Mouse (Mus musculus) brain, embryonic 18.5 days (tissue): ENCODE measurements at regions not wholly inside any gene's neighbourhood (a gene's known extent, or its start where the extent isn't known, plus 50 kb on each side); places are given as distances from the start of the nearest gene placed in this dataset.

Experiments
- DNase-seq: peaks from one replicate; pipeline ENCODE4 v3.0.0-alpha.2; 2012; ENCODE audit warnings: low read depth, low spot score

DNA sequence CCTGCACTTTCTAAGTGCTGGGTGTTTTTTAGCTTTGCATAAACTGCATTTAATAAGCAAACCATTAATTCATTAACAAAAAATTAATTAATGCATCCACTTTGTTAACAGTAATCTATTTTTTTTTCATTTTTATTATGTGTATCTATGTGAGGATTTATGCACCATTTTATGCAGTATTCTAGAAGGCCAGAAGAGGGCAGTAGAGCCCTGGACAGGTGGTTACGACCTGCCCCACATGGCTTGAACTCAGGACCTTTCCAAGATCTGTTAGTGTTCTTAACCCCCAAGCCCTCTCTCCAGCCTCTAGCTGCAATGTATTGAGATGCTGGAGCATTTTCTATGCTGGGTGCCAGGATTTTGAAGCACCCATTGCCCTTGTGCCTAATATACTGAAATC is 377.6 kb upstream of the Tbx3 start:
- no peak for DNase-seq

DNA sequence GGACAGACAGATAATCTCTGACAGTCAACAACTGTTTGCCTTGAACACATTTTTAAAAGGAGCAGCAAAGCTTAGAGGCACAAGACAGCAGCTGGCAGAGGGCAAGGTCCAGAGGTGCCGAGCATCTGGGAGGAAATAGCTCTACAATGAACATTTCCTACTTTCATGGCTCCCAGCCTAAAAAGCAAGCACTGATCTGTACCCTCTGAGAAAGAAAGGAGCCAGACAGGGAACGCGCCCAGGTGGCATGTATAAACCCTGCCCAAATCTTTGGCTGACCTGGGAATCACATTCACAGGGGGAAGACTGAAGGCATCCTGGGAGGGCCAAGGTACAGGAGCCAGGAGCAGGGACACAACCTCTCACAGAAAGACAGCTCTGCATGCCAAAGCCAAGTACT is 371.2 kb upstream of the Tbx3 start:
- no peak for DNase-seq

DNA sequence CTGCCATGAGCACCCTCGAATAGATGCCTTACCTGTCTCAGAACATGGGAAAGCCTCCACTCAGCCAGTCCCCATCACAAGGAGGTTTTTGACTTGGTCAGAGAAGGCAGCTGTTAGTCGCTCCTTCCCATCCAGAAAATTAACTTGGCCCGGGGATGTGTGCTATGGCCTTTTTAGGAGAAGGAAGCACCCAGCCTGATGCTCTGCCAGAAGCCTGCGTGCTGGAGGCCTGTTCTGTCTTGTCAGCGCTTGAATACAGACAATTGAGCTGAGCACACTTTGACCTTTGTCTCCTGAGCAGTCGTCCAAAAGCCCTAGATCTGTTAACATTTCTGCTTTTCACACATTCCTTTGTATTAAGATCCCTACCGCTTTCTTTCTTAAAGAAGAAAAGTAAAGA is 370.4 kb upstream of the Tbx3 start:
- DNase-seq: no peak

DNA sequence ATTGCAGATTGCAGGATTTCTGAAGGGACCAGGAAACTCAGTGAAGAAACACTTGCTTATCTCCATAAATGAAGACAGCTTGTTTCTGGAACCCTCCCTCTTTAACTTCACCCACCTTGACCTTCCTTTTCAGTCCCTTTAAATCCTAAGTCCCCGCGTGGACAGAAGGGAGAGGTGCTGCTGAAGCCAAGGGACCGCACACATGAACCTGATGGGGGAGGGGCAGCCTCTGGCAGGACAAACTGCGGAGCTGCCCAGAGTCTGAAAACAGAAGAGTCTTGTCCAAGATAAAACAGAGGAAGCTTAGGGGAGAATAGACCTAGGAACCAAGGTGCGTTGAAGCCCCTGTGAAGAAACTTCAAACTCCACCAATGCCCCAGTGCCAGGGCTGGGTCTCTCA is 368.9 kb upstream of the Tbx3 start:
- DNase-seq: no peak

DNA sequence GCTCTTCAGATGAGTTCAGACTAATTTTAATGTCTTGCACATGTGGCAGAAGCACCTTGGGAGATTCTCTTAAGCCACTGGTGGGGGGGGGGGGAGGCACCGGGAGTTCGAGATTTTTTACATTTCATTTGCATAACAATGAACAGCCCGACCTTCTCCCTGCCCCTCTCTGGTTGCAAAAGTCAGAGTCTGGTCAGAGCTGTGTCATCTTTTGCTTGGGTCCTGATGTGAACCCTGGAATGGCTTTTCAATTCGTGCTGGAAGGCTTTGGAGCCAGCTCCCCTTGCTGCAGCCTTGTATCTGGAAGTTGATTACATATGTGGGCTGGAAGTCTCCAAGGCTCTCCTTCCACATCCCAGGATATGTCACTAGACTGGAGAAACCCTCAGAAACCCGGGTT is 365.7 kb upstream of the Tbx3 start:
- no peak for DNase-seq

DNA sequence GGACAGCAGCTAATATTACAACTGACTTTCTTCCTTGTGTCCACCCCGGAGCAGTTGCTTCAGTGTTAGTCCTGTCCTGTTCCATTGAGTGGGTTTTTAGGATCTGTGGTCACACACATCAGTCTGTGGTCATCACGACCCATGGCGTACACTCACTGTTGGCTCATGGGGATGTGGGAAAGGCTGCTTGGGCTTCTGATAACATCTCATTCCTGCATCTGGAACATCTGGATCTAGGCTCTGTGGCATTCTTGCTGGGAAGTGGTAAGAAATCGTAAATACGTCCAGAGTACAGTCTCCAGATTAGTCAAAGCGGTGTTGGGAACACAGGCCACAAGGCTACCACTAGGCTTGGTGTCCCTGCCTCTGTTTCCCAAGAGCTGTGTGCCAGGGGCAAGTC is 362.7 kb upstream of the Tbx3 start:
- DNase-seq: no peak

DNA sequence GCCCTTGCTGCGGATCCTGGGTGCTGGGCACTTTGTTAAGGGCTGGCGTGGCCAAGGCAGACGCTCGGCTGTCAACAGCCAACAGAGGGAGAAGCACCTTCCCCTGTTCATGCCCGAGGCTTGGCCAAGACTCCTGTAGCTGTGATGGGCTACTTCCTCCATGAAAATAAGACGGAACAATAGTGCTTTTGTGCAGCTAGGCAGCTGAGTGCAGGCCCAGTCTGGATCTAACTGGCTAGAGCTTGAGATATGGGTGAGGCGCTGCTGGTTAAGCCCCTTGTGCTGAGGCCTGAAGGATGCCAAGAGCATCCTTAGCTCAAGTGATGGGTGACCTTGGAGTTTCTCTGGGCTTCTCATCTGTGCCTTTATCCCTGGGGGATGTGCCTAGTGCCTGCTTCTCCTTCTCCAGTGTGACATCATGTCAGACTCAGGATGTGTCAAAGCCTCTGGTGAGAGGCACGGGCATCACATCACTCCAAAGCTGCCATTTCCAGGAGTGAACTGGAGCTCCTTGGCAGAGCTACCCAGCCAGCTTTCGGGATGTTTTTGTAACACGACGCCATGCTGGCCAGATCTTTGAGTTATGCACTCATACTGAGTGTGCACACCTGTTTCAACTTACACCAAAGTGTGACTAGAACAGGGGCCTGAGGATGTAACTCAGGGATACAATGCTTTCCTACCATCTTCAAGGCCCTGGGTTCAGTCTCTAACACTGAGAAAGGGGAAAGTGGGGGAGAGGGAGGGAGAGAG is 360.1 kb upstream of the Tbx3 start:
- no peak for DNase-seq

DNA sequence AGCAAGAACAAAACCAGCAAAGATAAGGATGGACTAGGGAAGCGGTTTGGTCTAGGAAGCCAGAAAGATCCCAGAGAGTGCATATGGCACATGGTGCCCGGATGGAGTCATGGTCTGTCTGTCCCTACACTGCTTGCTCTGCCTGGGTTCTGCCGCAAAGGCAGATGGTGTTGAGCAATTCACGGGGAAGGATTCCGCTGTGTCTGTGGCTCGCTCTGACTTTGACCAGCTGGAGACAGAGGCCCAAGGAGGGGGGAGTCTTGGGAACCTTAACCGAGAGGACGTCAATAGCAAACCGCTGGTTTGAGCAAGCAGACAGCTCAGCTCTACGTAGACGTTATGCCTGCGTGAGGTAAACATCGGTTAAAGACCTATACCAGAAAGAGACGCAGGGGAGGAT is 357.7 kb upstream of the Tbx3 start:
- no peak for DNase-seq

DNA sequence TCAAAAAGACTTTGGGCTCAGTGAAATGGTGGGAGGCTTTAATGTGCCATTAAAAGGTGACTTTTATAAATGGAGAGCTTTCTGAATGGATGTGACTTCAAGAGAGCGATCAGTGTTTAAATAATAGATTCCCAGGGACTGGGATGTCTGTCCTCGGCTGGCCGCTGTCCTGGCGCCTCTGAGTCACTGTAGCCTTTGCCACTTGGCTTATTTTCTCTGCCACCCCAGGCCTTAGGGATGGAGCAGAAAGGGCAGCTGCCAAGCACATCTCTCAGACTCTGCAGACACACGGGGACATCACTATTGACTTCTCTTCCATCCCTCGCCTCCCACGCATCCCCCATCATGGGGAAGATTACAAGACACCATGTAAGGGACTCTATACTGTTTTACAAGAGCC is 355.3 kb upstream of the Tbx3 start:
- DNase-seq: no peak

DNA sequence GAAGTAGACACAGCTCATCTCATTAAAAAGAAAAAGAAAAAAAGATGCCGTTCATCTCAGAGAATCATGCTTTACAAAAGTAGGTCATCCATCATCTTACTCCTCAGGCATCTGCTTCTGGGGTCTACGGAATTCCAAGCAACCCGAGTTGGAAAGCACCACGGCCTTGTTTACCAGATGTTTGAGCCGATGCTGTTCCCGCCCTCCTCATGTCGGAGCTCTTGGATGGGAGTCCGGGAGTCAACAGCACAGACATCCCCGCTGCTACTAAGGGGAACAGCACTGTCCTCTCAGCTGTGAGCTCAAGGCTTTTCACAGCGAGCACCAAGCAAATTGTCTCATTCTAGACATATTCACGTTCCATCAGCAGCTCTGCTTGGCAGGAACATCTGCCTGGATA is 352.9 kb upstream of the Tbx3 start:
- no peak for DNase-seq

DNA sequence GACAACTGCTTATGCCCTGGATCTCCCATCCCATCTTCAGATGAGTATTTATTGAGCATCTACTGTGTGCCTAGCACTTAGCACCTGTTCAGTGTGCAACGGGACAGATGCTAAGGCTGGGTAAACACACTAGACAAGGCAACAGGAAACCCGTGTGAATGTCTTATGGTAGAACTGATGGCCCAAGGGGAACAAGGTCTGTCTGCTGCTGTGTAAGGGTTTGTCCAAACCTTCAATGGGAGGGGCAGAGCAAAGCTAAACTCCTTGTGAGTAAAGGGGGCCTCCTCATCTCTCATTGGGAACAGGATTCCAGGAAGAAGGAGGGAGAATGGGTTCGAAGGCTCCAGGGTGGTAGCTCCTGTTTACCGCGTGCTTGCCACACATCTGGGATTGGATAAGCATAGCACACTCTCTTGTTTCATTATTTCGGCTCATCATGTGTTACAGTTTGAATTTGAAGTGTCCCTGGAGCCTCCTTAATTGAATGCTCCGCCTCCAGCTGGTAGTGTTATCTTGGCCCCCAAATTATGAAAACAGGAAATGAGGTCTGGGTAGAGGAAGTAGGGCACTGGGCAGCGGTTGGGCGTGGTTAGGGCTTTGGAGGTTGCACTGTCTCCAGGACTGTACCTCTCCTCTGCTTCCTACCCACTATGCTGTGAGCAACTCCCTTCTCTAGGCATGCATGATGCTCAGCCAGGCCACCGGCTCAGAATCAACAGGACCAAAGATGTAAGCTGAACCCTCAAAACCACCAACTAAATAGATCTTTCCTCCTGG is 348.9 kb upstream of the Tbx3 start:
- DNase-seq: no peak

DNA sequence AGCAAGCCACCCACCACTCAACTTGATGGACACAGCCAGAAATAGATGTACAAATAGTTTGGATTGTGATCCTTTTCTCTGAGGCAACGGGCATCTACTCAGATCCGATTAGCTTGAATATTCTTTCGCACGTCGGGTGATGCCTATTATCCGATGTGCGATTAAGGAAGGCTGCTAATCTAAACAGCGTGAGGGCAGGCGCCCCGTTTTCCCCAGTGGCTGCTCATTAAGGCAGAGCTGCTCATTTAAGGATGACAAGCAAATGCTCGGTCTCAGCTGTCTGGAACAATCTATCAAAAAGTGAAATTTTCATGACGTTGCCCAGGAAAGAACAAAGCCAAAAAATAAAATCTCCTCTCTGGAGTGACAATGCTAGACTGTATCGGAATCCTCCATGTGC is 348.1 kb upstream of the Tbx3 start:
- DNase-seq: no peak

DNA sequence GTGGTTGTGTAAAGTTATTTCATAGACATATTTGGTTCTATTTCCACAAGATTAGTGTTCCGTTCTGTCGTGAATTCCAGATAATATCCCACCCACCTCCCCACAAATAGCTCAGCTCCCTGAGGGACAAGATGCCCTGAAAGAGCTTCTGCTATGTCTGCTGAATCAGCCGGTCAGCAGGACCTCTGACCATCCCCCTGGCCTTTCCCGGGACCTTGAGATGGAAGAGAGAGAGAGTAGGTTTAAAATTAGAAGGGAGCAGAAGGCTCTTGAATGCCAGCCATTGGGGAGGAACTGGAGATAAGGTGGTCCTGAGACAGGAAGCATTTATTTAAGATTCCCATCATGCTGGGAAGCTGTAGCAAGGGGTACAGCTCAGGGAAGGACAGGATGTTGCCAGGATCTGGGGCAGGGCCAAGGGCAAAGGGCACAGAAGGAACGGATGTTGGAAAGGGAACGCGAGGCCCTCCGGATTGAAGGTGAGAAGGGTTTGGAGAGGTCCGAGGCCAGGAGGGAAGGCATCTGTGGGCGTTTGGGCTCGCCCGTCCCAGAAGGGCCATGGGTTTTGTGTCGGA is 344.7 kb upstream of the Tbx3 start:
- no peak for DNase-seq

DNA sequence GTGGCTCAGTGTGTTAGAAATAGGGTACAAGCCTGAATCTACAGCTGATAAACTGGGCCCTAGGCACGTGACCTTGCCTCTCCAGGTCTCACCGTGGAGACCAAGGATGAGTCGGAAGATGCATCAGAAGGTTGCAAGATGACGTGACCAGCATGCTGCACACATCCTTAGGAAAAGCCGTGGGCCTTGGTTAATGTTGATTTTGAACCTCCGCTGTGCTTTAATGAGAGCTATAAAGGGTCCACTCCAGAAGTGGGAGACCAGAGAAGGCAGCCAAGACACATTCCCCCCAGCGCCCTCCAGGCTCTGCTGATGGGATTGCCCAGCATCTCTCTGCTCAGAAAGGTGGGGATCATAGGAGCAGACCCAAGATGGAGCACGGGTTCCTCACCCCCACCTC is 343.6 kb upstream of the Tbx3 start:
- no peak for DNase-seq

DNA sequence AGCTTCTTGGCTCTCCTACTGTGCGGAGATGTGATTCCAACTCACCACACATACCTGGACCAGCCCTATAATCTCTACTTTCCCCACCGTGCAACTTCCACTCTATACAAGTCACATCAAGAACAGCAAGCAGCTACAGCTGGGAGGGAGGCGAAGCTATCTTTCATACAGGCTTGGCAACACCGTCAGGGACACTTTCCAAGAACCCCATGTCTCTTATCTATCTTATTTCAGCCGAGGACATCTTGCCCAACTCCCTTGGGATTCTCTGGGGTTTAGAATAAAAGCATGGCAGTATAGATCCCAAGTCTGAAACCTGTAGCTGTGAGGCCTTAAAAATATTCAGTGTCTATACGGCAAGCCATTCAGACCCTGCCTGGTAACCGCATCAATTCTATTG is 341.5 kb upstream of the Tbx3 start:
- DNase-seq: no peak

DNA sequence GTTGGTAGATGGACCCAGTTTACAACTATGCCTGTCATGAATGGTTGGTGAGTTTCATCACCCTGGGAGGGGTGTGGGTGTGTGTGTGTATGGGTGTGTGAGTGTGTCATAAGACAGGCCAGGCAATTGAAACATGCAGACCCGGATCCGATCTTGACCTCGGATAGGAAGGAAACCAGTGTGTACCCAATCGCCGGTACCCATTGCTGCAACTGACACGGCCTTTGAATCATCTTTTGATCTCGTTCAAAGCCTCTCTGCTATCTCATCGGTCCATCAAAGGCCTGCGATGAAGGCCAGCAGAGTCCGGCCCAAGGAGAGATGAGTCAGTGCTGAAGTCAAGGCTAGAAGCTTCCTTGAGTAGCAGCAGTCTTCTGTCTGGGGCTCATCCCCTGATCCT is 341.1 kb upstream of the Tbx3 start:
- no peak for DNase-seq

DNA sequence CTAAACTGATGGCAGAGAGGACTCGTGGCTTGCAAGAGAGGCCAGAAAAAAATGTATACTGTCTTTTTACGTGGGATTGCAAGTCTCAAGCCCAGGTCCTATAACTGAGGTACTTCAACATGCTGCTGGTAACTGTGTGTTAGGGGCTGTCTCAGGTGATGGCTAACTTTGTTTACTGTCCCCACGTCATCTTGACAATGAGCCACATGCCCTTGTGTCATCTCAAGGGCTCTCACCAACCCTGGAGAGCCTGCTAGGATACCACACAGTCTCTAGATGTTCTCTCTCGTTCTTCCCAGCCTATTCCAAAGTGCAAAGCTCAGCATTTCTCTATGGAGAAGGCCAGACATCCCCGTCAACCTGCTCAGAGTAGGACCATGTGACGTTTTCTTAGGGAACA is 340.6 kb upstream of the Tbx3 start:
- DNase-seq: no peak

DNA sequence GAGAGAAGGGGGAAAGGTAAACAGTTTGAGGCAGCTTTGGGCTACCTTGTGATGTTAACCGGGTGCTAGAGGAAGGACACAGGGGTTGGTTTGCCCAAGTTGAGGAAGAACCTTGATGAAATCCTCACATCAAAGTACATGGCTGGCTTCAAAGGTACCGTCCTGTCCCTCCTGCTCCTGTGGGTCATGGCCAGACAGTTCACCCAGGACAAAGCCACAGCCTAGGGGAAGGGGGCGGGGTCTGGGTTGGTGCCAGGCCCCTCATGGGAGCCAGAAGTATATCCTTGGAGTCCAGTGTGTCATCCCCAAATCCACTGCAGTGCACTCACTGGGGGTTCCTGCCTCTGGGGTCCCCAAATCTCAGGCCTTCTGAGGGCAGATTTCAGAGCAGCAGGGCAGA is 339.0 kb upstream of the Tbx3 start:
- DNase-seq: no peak

DNA sequence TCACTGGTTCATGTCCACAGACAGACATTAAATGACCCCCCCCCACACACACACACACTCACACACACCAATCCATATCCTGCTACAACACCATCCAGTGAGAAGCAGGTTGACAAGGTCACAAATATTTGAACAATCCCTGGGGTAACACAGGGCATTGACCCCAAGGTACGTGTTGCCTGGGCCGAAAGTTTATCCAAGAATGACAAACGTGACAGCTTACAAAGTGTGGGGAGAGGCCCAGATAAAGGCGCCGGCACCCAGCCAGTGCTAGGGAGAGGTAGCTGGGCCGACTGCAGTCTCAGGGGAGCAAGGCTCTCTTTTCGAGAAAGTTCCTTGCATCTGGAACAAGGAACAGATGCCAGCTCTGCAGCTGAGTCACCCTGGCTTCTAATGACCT is 337.8 kb upstream of the Tbx3 start:
- no peak for DNase-seq

DNA sequence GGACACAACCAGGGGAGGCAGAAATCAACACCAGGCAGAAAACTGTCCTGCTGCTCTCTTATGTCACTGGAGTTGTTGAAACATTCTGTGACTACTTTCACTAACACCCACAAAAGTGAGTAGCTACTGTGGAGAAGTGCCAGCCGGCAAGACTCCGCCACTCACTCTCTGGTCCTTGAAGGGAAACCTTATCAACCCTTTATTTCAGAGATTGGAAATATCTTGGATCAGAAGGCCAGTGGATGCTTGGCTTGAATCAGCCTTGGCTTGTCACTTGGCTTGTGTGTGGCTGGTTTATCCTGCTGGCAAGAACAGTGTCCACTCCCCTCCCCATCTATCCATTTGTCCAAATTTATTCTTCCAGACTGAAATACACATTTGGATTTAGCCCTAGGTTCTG is 335.3 kb upstream of the Tbx3 start:
- DNase-seq: no peak

DNA sequence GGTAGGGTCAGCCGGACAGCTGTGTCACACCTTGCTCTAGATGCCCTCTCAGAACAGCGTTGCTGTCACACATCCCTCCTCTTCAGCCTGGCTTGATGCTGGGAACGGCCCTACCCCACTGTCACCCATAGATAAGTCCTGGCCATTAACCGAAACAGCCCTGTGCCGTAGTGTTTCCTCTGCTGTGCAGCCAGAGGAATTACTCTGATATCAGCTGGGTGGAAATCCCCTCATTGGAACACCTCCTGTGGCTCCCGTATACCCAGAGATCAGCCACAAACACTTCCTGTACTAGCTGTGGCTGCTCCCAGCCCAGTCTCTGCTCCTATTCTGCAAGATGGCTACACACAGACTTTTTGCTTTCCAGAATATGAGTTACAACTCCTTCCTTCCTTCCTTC is 334.5 kb upstream of the Tbx3 start:
- DNase-seq: no peak

DNA sequence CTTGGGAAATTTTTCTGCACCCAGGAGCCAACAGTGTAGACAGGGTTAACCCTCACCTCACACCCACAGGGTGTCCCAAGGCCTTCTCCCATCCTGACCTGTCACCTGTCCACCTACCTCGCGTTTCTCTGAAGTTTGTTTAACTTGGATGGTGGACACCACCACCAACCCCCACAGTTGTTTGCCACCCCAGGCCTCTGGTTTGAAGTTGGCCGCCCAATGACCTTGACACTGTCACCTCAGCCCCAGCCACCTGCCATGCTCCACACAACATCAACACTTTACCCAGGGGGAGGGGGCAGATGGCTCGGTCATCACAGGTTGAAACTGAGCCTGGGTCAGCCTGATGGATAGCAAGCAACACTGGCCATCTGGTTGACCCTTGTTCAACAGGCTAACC is 332.7 kb upstream of the Tbx3 start:
- DNase-seq: no peak

DNA sequence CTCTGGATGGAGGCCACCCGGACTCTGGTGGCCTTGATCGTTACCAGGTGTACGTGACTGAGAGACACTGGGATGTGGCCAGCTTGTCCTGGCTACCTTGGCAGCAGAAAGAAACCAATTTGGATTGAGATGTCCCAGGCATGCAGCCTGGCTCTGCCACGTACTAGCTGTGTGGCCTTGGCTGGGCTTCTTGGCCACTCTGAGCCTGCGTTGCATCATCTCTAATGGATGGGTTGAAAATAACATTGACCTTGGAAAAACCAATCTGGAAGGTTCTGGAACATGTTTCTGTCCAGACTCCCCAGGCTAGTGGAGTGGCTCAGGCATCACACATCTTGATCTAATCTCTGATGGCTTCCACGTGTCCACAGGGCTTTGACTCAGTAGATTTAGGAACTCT is 331.8 kb upstream of the Tbx3 start:
- no peak for DNase-seq
